Mouse (Mus musculus) myocyte (in vitro differentiated cells): ENCODE measurements around the gene Th.

Experiments used
- CEBPB ChIP-seq: IDR thresholded peaks from 2 replicates; pipeline ENCODE4 v1.6.1; 2011; ENCODE audit warnings: mild to moderate bottlenecking, moderate library complexity; ENCODE audit not compliant: poor library complexity, insufficient read depth, severe bottlenecking
- E2F4 ChIP-seq: IDR thresholded peaks from one replicate; pipeline ENCODE4 v1.6.1; 2011; ENCODE audit warnings: mild to moderate bottlenecking, control low read depth, moderate library complexity; ENCODE audit not compliant: insufficient read depth
- MAX ChIP-seq: IDR thresholded peaks from one replicate; pipeline ENCODE4 v1.6.1; 2011; ENCODE audit warnings: low read depth, mild to moderate bottlenecking, control low read depth
- MYOD1 ChIP-seq, 3 experiments: IDR thresholded peaks; one replicate each; pipeline ENCODE4 v1.6.1; 2011; ENCODE audit warnings: control low read depth in 2 of 3, low read depth in 2 of 3, mild to moderate bottlenecking in 2 of 3, moderate library complexity in 1 of 3; ENCODE audit not compliant: insufficient read length in 2 of 3, control insufficient read depth in 1 of 3
- MYOG ChIP-seq, 3 experiments: IDR thresholded peaks; one replicate each; pipeline ENCODE4 v1.6.1; 2011; ENCODE audit warnings: control low read depth in 2 of 3, low read depth in 2 of 3, mild to moderate bottlenecking in 2 of 3; ENCODE audit not compliant: insufficient read length in 2 of 3, control insufficient read depth in 1 of 3, insufficient read depth in 1 of 3
- POLR2A ChIP-seq: IDR thresholded peaks from one replicate; pipeline ENCODE4 v1.6.1; 2011; ENCODE audit warnings: low read depth, mild to moderate bottlenecking, control low read depth, moderate library complexity; ENCODE audit not compliant: insufficient read length
- POLR2AphosphoS2 ChIP-seq: IDR thresholded peaks from one replicate; pipeline ENCODE4 v1.6.1; 2011; ENCODE audit warnings: low read depth, control low read depth; ENCODE audit not compliant: insufficient read length
- REST ChIP-seq: IDR thresholded peaks from one replicate; pipeline ENCODE4 v1.6.1; 2011; ENCODE audit warnings: mild to moderate bottlenecking, control low read depth, moderate library complexity; ENCODE audit not compliant: insufficient read depth, insufficient read length
- SRF ChIP-seq: IDR thresholded peaks from one replicate; pipeline ENCODE4 v1.6.1; 2011; ENCODE audit warnings: low read depth; ENCODE audit not compliant: control insufficient read depth, insufficient read length
- TCF12 ChIP-seq: IDR thresholded peaks from one replicate; pipeline ENCODE4 v1.6.1; 2011; ENCODE audit warnings: mild to moderate bottlenecking, control low read depth; ENCODE audit not compliant: poor library complexity, insufficient read depth, severe bottlenecking
- TCF3 ChIP-seq: IDR thresholded peaks from one replicate; pipeline ENCODE4 v1.6.1; 2011; ENCODE audit warnings: low read depth, control low read depth; ENCODE audit not compliant: insufficient read length
- USF1 ChIP-seq: IDR thresholded peaks from one replicate; pipeline ENCODE4 v1.6.1; 2011; ENCODE audit warnings: low read depth, mild to moderate bottlenecking, control low read depth, moderate library complexity

DNA sequence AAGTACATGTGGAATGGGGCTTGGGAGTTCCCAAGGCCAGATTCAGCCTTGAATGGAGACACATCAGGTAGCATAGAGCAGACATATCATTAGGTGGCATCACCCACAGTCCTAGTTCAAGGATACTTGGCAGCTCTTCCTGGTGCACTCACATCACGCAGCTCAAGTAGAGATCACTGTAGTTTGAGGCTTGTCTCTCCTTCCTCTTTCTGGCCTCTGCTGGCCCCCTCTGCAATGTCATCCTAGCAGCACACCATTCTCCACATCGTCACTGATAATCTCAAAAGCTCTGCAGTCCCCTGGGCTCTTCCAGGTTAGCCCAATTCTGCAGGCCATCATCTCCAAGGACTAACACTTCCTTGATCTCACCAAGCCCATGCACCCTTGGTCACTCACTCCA lies 19.2 kb downstream of the Th start:
- no peak for TF ChIP-seq TCF12
- TF ChIP-seq MYOD1 (IDR thresholded peaks at IDR 0.05; ENCODE audit: control insufficient read depth in 1 of 3, insufficient read length in 2 of 3, low read depth in 2 of 3) = no peak
- TF ChIP-seq POLR2A = no peak
- no peak for TF ChIP-seq MAX
- no peak for TF ChIP-seq POLR2AphosphoS2
- TF ChIP-seq USF1 = no peak
- TF ChIP-seq MYOG (IDR thresholded peaks at IDR 0.05; ENCODE audit: control insufficient read depth in 1 of 3, insufficient read depth in 1 of 3, insufficient read length in 2 of 3, low read depth in 2 of 3) = no peak
- TF ChIP-seq E2F4 = no peak
- TF ChIP-seq TCF3 = no peak
- TF ChIP-seq SRF = no peak
- no peak for TF ChIP-seq CEBPB
- no peak for TF ChIP-seq REST
